Mouse (Mus musculus) intestine, embryonic 15.5 days (tissue): ENCODE measurements around the gene Crim1. TPM values are rescaled to one million over a fixed set of nuclear protein-coding genes. Genes with fewer than 3 reads are reported as not detected.

Experiments
- polyA plus RNA-seq: library from polyadenylated mRNA; unstranded; fragments of >200 nt; fragmentation: Nextera tagmentation; extraction: Ambion mirVana; gene quantifications from 2 replicates; pipeline ENCODE4 v1.2.1, GENCODE M21; 2015

Gene Crim1
- polyA plus RNA-seq, 1 experiment from 2014 or later, result 5.9 TPM

Other genes starting within 250 kb of the Crim1 start
- gene Fez2, start 217.9 kb downstream of the Crim1 start, polyA plus RNA-seq, result 37.1 and 42.7 TPM in 2 replicates